Mouse (Mus musculus) kidney, adult 2 months (tissue): Measurements from ENCODE around the gene Mpeg1.

ENCODE experiments used
- CTCF ChIP-seq: fragments of 200-500 bp; conservative IDR thresholded peaks from 2 replicates; pipeline ENCODE4 v1.5.1; 2011; ENCODE audit warnings: low read depth, mild to moderate bottlenecking, control low read depth, low read length, moderate library complexity, mixed read lengths; ENCODE audit not compliant: insufficient read depth, insufficient read length
- POLR2A ChIP-seq: fragments of 200-500 bp; IDR thresholded peaks from one replicate; pipeline ENCODE4 v1.6.1; 2011; ENCODE audit warnings: low read depth, low read length, control low read depth

GRCm38 (mm10) chr19:12484210-12484609, 23.6 kb downstream of the Mpeg1 start:
- TF ChIP-seq POLR2A (no peak), CTCF (no peak)
